Mouse (Mus musculus) left cerebral cortex, adult 18-20 months (tissue): ENCODE data around the gene Cbwd1. TPM values are rescaled to one million over a fixed set of nuclear protein-coding genes. Genes with fewer than 3 reads are reported as not detected.

ENCODE experiments used
- DNase-seq, 2 experiments: peaks; one replicate each; pipeline ENCODE4 v3.0.0; 2021 to 2022; ENCODE audit warnings: low spot score in 2 of 2, mixed read lengths in 1 of 2
- long read RNA-seq, 2 experiments: library from polyadenylated mRNA; stranded (forward); transcript quantifications; one replicate each; pipeline ENCODE4 v2.0.0; 2021
- total RNA-seq, 2 experiments: library from RNA; stranded (reverse); gene quantifications; 2 replicates each; pipeline ENCODE4 v1.2.3; 2021

Cbwd1 gene
- 10 to 100 TPM; 12.6 to 15.5 TPM for total RNA-seq
- long read RNA-seq, experiment 1, partial matches to known transcripts, result 4 of 24 reads
- long read RNA-seq, experiment 1, other reads (novel, unspliced or antisense), result 18 of 24 reads
- long read RNA-seq, experiment 2, transcript Cbwd1-201 (15 exons, 1,929 nt), result major isoform, 7 of 13 reads
- long read RNA-seq, experiment 2, partial matches to known transcripts, result 0 of 13 reads
- long read RNA-seq, experiment 2, other reads (novel, unspliced or antisense), result 6 of 13 reads

DNA sequence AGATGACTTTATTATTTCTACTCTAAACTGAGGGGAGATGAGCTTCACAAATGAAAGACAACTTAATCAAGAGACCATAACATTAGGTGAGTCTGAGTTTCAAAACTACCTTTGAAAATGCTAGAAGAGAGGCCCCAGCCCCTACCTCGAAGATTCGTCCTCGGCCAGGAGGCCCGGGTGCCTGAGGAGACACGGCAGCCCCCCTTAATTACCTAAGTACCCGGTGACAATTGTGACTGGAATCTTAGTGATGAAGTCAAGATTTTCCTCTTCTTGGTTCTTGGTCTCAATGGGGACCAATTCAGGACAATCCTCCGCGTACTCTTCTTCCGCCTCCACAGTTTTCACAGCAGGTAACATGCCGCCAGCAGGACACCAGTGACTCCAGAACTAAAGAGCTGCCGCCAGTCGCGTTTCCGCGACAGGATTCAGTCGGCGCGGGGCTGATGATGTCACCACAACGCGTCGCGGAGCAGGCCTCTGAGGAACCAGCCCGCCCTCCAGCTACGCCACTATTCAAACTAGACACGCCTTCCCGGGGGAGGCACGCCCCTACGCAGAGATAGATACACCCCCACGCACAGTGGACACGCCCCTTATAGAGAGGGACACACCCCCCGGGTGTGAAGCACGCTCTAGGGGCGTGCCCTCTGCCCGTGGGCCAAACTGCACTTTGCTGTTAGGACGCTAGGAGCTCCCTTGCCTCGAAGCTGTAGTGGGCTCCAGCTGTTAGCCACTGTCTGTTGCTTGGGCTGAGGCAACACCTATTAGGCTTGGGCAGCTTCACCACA lies at the start of gene Cbwd1:
TSS of gene Cbwd1 (minus strand) at position 439 of the 791 bp plus-strand sequence.
- peak; percentile 96 to 98 for DNase-seq

DNA sequence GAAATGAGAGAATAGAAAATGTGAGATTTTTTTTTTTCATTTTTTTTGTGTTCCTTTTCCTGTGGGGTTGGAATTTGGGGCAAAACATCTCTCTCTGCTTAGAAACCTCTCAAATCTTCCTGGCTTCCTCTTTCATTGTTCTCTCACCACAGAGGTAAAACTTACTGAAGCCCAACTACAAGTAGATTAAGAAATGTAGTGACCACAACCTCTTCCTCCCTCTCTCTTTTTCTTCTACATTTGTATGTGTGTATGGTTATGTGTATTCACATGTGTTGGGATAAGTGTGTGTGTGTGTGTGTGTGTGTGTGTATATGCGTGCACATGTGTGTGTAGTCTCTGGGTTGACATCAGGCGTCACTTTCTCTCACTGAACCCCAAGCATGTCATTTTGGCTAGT lies 47.1 kb upstream of the Cbwd1 start:
- DNase-seq, result no peak

- DNase-seq, result no peak
These were observed 45.3 kb upstream of the Cbwd1 start for GRCm38 (mm10) chr19:25006686-25007085.

GRCm38 (mm10) chr19:25003810-25004209 lies 42.4 kb upstream of the Cbwd1 start:
- DNase-seq, result no peak

- no peak for DNase-seq
These were observed 41.4 kb upstream of the Cbwd1 start for GRCm38 (mm10) chr19:25002828-25003227.

GRCm38 (mm10) chr19:25002032-25002431 lies 40.6 kb upstream of the Cbwd1 start:
- no peak for DNase-seq

DNA sequence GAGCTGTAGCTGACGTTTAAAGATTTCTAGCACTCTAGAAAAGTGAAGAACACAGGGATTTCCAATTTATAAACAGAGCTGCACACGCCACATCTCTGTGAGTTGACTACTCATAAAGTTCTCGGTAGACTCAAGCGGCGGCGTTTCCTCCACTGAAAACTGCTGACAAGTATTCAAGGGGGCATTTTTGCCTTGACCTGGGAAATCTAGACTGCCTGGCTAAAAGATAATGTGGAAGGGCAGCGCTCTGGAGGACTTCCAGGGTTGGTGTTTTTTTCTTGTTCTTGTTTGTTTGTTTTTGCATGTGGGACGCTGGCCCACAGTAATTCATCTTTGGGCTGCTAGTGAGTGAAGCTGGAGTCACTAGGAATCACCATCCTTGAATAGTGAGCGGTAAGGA lies 38.7 kb upstream of the Cbwd1 start:
- DNase-seq, result no peak

- DNase-seq, result peak; percentile 22 to 32
These were observed 37.9 kb upstream of the Cbwd1 start, which contains the start of gene Dock8 for GRCm38 (mm10) chr19:24999201-24999886. TSS of gene Dock8 (plus strand) at chr19:24999534.

DNA sequence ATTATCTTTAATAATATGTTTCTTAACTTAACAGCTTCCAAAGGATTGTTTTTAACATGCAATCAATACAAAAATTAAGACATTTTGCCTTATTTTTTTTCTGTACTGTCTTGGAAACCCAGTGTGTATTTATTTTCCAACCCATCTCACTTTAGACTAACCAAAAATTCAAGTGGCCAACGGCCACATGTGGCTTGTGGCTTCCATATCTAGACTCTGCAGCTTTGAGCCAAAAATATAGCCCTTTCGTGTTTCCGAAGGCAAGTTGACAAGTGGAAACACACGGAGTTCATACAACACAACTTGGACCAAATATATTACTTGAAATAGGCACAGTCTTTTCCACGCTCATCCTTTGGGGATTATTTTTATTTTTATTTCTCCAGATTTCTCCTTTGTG lies 37.2 kb upstream of the Cbwd1 start:
- no peak for DNase-seq

DNA sequence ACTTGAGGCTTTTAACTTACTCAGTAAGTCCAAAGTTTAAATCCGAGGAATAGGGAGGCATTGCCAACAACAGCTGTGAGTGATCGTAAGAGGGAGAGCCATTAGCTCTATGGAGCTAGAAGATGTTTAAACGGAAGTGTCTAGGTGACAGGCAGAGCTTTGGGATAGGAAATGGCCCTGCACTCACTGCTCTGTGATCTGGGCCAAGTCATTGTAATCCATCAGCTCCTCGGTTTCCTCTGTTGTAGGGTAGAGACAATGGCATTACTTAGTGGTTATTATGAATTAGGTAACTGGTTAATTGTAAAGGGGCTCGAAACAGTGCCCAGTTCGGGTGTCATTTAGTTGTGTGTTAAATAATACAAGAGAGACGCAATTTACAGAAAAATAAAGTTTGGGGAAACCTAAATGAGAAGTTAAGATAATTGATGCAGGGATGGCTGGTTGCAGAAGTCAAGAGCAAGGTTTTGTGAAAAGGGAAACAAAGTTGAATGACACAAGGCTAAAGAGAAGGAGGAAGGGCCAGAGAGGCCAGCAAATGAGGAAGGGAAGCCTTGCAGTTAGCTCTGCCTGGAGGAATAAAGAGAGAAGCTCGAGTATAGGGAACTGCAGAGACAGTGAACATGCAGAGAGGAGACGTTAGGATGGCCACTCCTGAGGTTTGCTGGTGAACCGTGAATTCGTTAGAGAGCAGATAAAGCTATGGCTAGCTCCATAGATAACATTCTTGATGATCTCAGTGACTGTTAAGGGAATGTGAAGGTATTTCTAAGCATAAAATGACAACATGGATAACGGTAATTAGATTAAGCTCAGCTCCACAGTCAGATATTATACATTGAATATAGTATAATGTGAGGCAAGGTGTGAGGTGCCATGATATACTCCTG lies 35.6 kb upstream of the Cbwd1 start:
- DNase-seq, result no peak

- DNase-seq, result no peak
These were observed 33.5 kb upstream of the Cbwd1 start for GRCm38 (mm10) chr19:24994900-24995299.

DNA sequence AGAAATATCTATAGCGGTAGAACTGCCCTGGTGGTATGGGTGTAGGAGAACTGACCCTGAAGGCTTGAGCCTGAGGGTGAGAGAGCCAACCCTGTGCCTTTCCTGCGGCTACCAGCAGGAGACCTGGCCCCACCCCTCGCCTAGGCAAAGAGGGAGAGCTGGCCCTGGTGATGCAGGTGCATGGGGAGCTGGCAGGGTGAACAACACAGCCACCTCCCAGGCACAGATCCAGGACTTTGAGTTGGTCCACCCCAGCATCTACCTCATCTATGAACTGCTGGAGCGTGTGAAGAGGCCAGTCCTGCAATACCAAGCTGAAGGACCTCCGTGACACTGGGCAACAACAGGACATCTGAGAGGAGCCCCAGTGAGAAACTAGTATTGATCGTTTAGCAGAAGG lies 32.1 kb upstream of the Cbwd1 start:
- no peak for DNase-seq

DNA sequence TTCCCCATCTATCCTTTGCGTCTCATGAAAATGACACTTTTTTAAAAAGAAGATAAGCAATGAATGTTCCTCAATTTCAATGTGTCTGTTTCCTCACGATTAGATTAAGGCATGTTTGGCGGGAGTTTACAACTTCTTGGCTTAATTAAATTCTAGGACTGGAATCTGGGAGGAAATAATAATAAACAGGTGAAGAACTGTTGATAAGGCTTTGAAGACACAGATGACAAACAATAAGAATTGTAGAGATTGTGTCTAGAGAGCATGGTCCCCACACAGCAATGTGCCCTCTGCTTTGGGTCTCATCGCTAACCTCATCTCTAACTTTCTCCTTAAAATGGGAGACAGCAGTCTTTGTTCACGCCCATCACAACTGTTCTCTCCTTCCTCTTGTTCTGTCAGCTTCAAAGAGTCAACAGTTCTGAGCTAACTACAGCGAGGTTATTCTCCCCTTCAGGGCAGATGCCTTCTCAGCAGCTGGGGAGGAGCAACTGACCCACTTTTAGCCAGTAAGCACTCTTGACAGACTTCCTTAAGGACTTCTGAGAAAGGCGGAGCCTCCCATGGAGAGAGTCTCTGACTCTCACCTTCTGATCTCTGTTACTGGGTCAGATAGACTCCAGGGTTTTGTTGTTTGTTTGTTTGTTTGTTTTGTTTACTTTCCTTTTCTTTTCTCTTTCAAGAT lies 28.9 kb upstream of the Cbwd1 start:
- DNase-seq, result no peak

DNA sequence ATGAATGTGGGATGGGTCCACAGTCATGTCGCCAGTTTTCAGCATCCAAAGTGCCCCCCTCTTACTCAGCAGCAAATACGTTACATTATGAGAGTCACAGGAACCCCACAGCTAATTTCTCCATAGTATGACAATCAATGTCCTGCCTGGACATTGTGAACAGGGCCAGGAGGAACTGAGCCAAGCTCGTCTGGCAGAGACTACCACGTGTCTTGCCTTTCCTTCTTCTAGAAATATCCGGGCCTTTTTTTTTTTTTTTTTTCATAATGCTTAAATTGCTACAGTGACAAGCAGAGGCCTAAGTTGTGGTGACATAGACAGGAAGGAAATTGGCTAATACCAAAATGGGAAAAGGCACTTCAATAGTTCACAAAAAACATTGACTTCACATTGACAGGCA lies 27.4 kb upstream of the Cbwd1 start:
- no peak for DNase-seq

GRCm38 (mm10) chr19:24987355-24987754 lies 25.9 kb upstream of the Cbwd1 start:
- DNase-seq, result no peak

DNA sequence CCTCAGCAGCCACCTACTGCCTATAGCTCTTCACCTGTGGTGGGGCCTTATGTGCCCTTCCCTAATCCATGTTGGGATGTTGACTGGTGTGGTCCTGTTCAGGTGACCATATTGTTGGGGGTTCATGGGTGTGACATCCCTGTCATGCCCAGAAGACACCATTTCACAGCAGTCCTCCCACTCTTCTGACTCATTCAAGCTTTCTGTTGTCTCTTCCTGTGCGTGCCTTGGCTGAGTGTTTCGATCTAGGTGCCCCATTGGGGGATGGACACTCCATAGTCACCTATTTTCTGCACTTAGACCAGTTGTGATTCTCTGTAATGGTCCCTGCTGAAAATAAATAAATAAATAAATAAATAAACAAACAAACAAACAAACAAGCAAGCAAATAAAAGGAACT lies 23.6 kb upstream of the Cbwd1 start:
- no peak for DNase-seq

GRCm38 (mm10) chr19:24983857-24984498 lies 22.6 kb upstream of the Cbwd1 start:
- no peak for DNase-seq

GRCm38 (mm10) chr19:24983050-24983449 lies 21.6 kb upstream of the Cbwd1 start:
- DNase-seq, result no peak

- peak; percentile 38 to 44 for DNase-seq
These were observed 19.9 kb upstream of the Cbwd1 start for GRCm38 (mm10) chr19:24981294-24981693.
